Mouse (Mus musculus) thymus, adult 2 months (tissue): ENCODE data around the gene Gm11361.

Experiments used
- CTCF ChIP-seq: fragments of 200-500 bp; IDR thresholded peaks from 2 replicates; pipeline ENCODE4 v1.5.1; 2012; ENCODE audit warnings: mild to moderate bottlenecking, control low read depth, low read length, moderate library complexity, borderline replicate concordance; ENCODE audit not compliant: control insufficient read depth, poor library complexity, insufficient read depth; ENCODE audit errors: extremely low read depth
- POLR2A ChIP-seq: fragments of 200-500 bp; IDR thresholded peaks from 2 replicates; pipeline ENCODE4 v1.6.1; 2012; ENCODE audit warnings: mild to moderate bottlenecking, low read length, control low read depth, moderate library complexity; ENCODE audit not compliant: control insufficient read depth, poor library complexity, insufficient read depth; ENCODE audit errors: extremely low read depth

GRCm38 (mm10) chr13:28294272-28294671, 36.9 kb downstream of the Gm11361 start:
- TF ChIP-seq POLR2A (no peak), CTCF (no peak)
